Mouse (Mus musculus): ENCODE results near the gene Ctse. TPM values are rescaled to one million over a fixed set of nuclear protein-coding genes. Genes with fewer than 3 reads are reported as not detected.
"Not testable (repeated sequence)": the region's sequence is repeated elsewhere in the genome, so short reads cannot be mapped to it uniquely, and the experiment has no call there.

Gene Ctse
- polyA plus RNA-seq, 1 experiment from 2014 or later = 0.87 TPM

GRCm38 (mm10) chr1:131616546-131617220 is 21.4 kb upstream of the Ctse start:
- Histone ChIP-seq H3K9ac (ENCODE audit: low read length) (no peak overlapping the region), H3K27me3 (ENCODE audit: control insufficient read depth, insufficient read depth, low read length) (no peaks in the 10 kb centered on the region), H3K4me1 (ENCODE audit: control insufficient read depth, insufficient read depth, low read length) (no peaks in the 10 kb centered on the region; the same call in 1 of the 2 replicates), H3K36me3 (ENCODE audit: control insufficient read depth, insufficient read depth) (no peaks in the 10 kb centered on the region), H3K4me2 (ENCODE audit: low read depth, low read length) (no peak overlapping the region), H3K4me3 (ENCODE audit: low read length) (no peak overlapping the region), H3K27ac (ENCODE audit: low read length) (no peak overlapping the region), H3K9me3 (replicated peaks; ENCODE audit: control insufficient read depth, low read length) (peaks cover 6% of the 10 kb centered on the region; the same call in 1 of the 2 replicates)
- no peak for ATAC-seq (replicated peaks; ENCODE audit: extremely low read depth, insufficient read depth, low FRiP score)
- 52% methylated on average over 5 of the region's 5 CpGs for WGBS

- WGBS = 88% methylated on average over 1 of the region's 1 CpGs
- Histone ChIP-seq H3K9me3 (replicated peaks; ENCODE audit: control insufficient read depth, low read length) (peaks cover 6% of the 10 kb centered on the region; the same call in 1 of the 2 replicates), H3K27me3 (ENCODE audit: control insufficient read depth, insufficient read depth, low read length) (no peaks in the 10 kb centered on the region), H3K9ac (ENCODE audit: low read length) (no peak overlapping the region), H3K27ac (ENCODE audit: low read length) (no peak overlapping the region), H3K36me3 (ENCODE audit: control insufficient read depth, insufficient read depth) (no peaks in the 10 kb centered on the region), H3K4me2 (ENCODE audit: low read depth, low read length) (no peak overlapping the region), H3K4me1 (ENCODE audit: control insufficient read depth, insufficient read depth, low read length) (no peaks in the 10 kb centered on the region; the same call in 1 of the 2 replicates), H3K4me3 (ENCODE audit: low read length) (no peak overlapping the region)
- ATAC-seq (replicated peaks; ENCODE audit: extremely low read depth, insufficient read depth, low FRiP score) = no peak
Measured at GRCm38 (mm10) chr1:131618576-131618975, 19.5 kb upstream of the Ctse start.

GRCm38 (mm10) chr1:131619348-131619747 is 18.8 kb upstream of the Ctse start:
- H3K4me3 ChIP-seq (ENCODE audit: low read length) = no peak overlapping the region
- no peak overlapping the region for H3K27ac ChIP-seq (ENCODE audit: low read length)
- H3K36me3 ChIP-seq (ENCODE audit: control insufficient read depth, insufficient read depth) = no peaks in the 10 kb centered on the region
- H3K4me2 ChIP-seq (ENCODE audit: low read depth, low read length) = no peak overlapping the region
- H3K9me3 ChIP-seq (replicated peaks; ENCODE audit: control insufficient read depth, low read length) = peaks cover 6% of the 10 kb centered on the region; the same call in 1 of the 2 replicates
- WGBS = 71% methylated on average over 7 of the region's 7 CpGs
- H3K4me1 ChIP-seq (ENCODE audit: control insufficient read depth, insufficient read depth, low read length) = no peaks in the 10 kb centered on the region; the same call in 1 of the 2 replicates
- no peak for ATAC-seq (replicated peaks; ENCODE audit: extremely low read depth, insufficient read depth, low FRiP score)
- H3K27me3 ChIP-seq (ENCODE audit: control insufficient read depth, insufficient read depth, low read length) = no peaks in the 10 kb centered on the region
- H3K9ac ChIP-seq (ENCODE audit: low read length) = no peak overlapping the region

- no peaks in the 10 kb centered on the region for H3K27me3 ChIP-seq (ENCODE audit: control insufficient read depth, insufficient read depth, low read length)
- H3K27ac ChIP-seq (ENCODE audit: low read length) = no peak overlapping the region
- no peaks in the 10 kb centered on the region for H3K4me1 ChIP-seq (ENCODE audit: control insufficient read depth, insufficient read depth, low read length)
- H3K9me3 ChIP-seq (replicated peaks; ENCODE audit: control insufficient read depth, low read length) = peaks cover 6% of the 10 kb centered on the region; the same call in 1 of the 2 replicates
- no peak for ATAC-seq (replicated peaks; ENCODE audit: extremely low read depth, insufficient read depth, low FRiP score)
- H3K36me3 ChIP-seq (ENCODE audit: control insufficient read depth, insufficient read depth) = no peaks in the 10 kb centered on the region
- no peak overlapping the region for H3K4me2 ChIP-seq (ENCODE audit: low read depth, low read length)
- WGBS = 76% methylated on average over 3 of the region's 3 CpGs
- H3K4me3 ChIP-seq (ENCODE audit: low read length) = no peak overlapping the region
- no peak overlapping the region for H3K9ac ChIP-seq (ENCODE audit: low read length)
Measured at GRCm38 (mm10) chr1:131623644-131624043, 14.5 kb upstream of the Ctse start.

- ATAC-seq (replicated peaks; ENCODE audit: extremely low read depth, insufficient read depth, low FRiP score) = no peak
- no peak overlapping the region for H3K4me2 ChIP-seq (ENCODE audit: low read depth, low read length)
- H3K27me3 ChIP-seq (ENCODE audit: control insufficient read depth, insufficient read depth, low read length) = no peaks in the 10 kb centered on the region
- no peaks in the 10 kb centered on the region for H3K36me3 ChIP-seq (ENCODE audit: control insufficient read depth, insufficient read depth)
- 32% methylated on average over 3 of the region's 3 CpGs for WGBS
- peaks cover 6% of the 10 kb centered on the region; the same call in 1 of the 2 replicates for H3K9me3 ChIP-seq (replicated peaks; ENCODE audit: control insufficient read depth, low read length)
- no peak overlapping the region for H3K4me3 ChIP-seq (ENCODE audit: low read length)
- no peak overlapping the region for H3K9ac ChIP-seq (ENCODE audit: low read length)
- H3K4me1 ChIP-seq (ENCODE audit: control insufficient read depth, insufficient read depth, low read length) = no peaks in the 10 kb centered on the region
- no peak overlapping the region for H3K27ac ChIP-seq (ENCODE audit: low read length)
Measured at GRCm38 (mm10) chr1:131624175-131624835, 13.8 kb upstream of the Ctse start.

GRCm38 (mm10) chr1:131626200-131626599 is 11.9 kb upstream of the Ctse start:
- 87% methylated on average over 6 of the region's 6 CpGs for WGBS
- Histone ChIP-seq H3K4me2 (ENCODE audit: low read depth, low read length) (no peak overlapping the region), H3K27me3 (ENCODE audit: control insufficient read depth, insufficient read depth, low read length) (no peaks in the 10 kb centered on the region), H3K36me3 (ENCODE audit: control insufficient read depth, insufficient read depth) (no peaks in the 10 kb centered on the region), H3K27ac (ENCODE audit: low read length) (no peak overlapping the region), H3K4me1 (ENCODE audit: control insufficient read depth, insufficient read depth, low read length) (no peaks in the 10 kb centered on the region), H3K9ac (ENCODE audit: low read length) (no peak overlapping the region), H3K4me3 (ENCODE audit: low read length) (no peak overlapping the region), H3K9me3 (replicated peaks; ENCODE audit: control insufficient read depth, low read length) (no peaks in the 10 kb centered on the region)
- no peak for ATAC-seq (replicated peaks; ENCODE audit: extremely low read depth, insufficient read depth, low FRiP score)

GRCm38 (mm10) chr1:131632216-131632615 is 5.9 kb upstream of the Ctse start:
- not testable (repeated sequence) for H3K4me1 ChIP-seq (ENCODE audit: control insufficient read depth, insufficient read depth, low read length); H3K4me3 ChIP-seq (ENCODE audit: low read length); H3K4me2 ChIP-seq (ENCODE audit: low read depth, low read length); H3K9me3 ChIP-seq (replicated peaks; ENCODE audit: control insufficient read depth, low read length); ATAC-seq (replicated peaks; ENCODE audit: extremely low read depth, insufficient read depth, low FRiP score); H3K9ac ChIP-seq (ENCODE audit: low read length); H3K27me3 ChIP-seq (ENCODE audit: control insufficient read depth, insufficient read depth, low read length); H3K27ac ChIP-seq (ENCODE audit: low read length); H3K36me3 ChIP-seq (ENCODE audit: control insufficient read depth, insufficient read depth)
- WGBS = 60% methylated on average over 6 of the region's 6 CpGs

- H3K36me3 ChIP-seq (ENCODE audit: control insufficient read depth, insufficient read depth) = no peaks in the 10 kb centered on the region
- H3K27ac ChIP-seq (ENCODE audit: low read length) = no peak overlapping the region
- H3K27me3 ChIP-seq (ENCODE audit: control insufficient read depth, insufficient read depth, low read length) = no peaks in the 10 kb centered on the region
- no peaks in the 10 kb centered on the region for H3K9me3 ChIP-seq (replicated peaks; ENCODE audit: control insufficient read depth, low read length)
- no peaks in the 10 kb centered on the region for H3K4me1 ChIP-seq (ENCODE audit: control insufficient read depth, insufficient read depth, low read length)
- no peak overlapping the region for H3K9ac ChIP-seq (ENCODE audit: low read length)
- no peak overlapping the region for H3K4me3 ChIP-seq (ENCODE audit: low read length)
- no peak for ATAC-seq (replicated peaks; ENCODE audit: extremely low read depth, insufficient read depth, low FRiP score)
- no peak overlapping the region for H3K4me2 ChIP-seq (ENCODE audit: low read depth, low read length)
Measured at GRCm38 (mm10) chr1:131634495-131634894, 3.6 kb upstream of the Ctse start.
